Mouse (Mus musculus) kidney, postnatal 0 days (tissue): Measurements from ENCODE around the gene Psmd9. TPM values are rescaled to one million over a fixed set of nuclear protein-coding genes. Genes with fewer than 3 reads are reported as not detected.

ENCODE experiments used
- ATAC-seq: fragments of 200-750 bp; cut with Nextera tagmentation; replicated peaks from 2 replicates; pipeline ENCODE4 v1.8.0; 2017; ENCODE audit warnings: low read depth, moderate number of reproducible peaks, moderate TSS enrichment, moderate library complexity; ENCODE audit not compliant: low FRiP score
- DNase-seq: peaks from one replicate; pipeline ENCODE4 v3.0.0-alpha.2; 2016; ENCODE audit warnings: low spot score
- H3K27ac ChIP-seq: fragments of 300-500 bp; sonication (generic); 2 replicates; pipeline ENCODE4 v1.5.1; 2014; ENCODE audit warnings: mild to moderate bottlenecking
- H3K27me3 ChIP-seq: fragments of 300-500 bp; sonication (generic); 2 replicates; pipeline ENCODE4 v1.6.1; 2014; ENCODE audit warnings: low read length, mixed read lengths; ENCODE audit not compliant: insufficient read depth
- H3K36me3 ChIP-seq: fragments of 300-500 bp; sonication (generic); 2 replicates; pipeline ENCODE4 v1.6.1; 2014; ENCODE audit warnings: low read length, mixed read lengths; ENCODE audit not compliant: insufficient read depth
- H3K4me1 ChIP-seq: fragments of 300-500 bp; sonication (generic); replicated peaks from 2 replicates; pipeline ENCODE4 v1.6.1; 2014; ENCODE audit warnings: antibody characterized with exemption, low read length, mixed read lengths; ENCODE audit not compliant: insufficient read depth
- H3K4me2 ChIP-seq: fragments of 300-500 bp; sonication (generic); 2 replicates; pipeline ENCODE4 v1.6.1; 2014; ENCODE audit warnings: mild to moderate bottlenecking, low read length, moderate library complexity, mixed read lengths
- H3K4me3 ChIP-seq: fragments of 300-500 bp; sonication (generic); replicated peaks from 2 replicates; pipeline ENCODE4 v1.5.1; 2014; ENCODE audit warnings: low read depth, low read length
- H3K9ac ChIP-seq: fragments of 300-500 bp; sonication (generic); 2 replicates; pipeline ENCODE4 v1.6.1; 2014; ENCODE audit warnings: low read depth, low read length
- H3K9me3 ChIP-seq: fragments of 300-500 bp; sonication (generic); replicated peaks from 2 replicates; pipeline ENCODE4 v1.6.1; 2016; ENCODE audit warnings: low read length, inconsistent platforms, mixed read lengths
- CTCF ChIP-seq: IDR thresholded peaks from 2 replicates; pipeline ENCODE4 v1.5.1; 2016; ENCODE audit warnings: antibody characterized with exemption, low read depth, mild to moderate bottlenecking, moderate library complexity
- WGBS: fragments of 180-500 bp; shearing (Covaris S2); extraction: QIAGEN DNeasy Blood & Tissue Kit; methylation state at CpG from one replicate; pipeline ENCODE4 v1.1.7; 2014; 5-methylcytosine and 5-hydroxymethylcytosine counted together
- polyA plus RNA-seq: library from polyadenylated mRNA; unstranded; fragments of >200 nt; fragmentation: Nextera tagmentation; extraction: Ambion mirVana; gene quantifications from 2 replicates; pipeline ENCODE4 v1.2.1, GENCODE M21; 2015

The Psmd9 gene
- polyA plus RNA-seq, 1 experiment from 2014 or later: 77.4 TPM

DNA sequence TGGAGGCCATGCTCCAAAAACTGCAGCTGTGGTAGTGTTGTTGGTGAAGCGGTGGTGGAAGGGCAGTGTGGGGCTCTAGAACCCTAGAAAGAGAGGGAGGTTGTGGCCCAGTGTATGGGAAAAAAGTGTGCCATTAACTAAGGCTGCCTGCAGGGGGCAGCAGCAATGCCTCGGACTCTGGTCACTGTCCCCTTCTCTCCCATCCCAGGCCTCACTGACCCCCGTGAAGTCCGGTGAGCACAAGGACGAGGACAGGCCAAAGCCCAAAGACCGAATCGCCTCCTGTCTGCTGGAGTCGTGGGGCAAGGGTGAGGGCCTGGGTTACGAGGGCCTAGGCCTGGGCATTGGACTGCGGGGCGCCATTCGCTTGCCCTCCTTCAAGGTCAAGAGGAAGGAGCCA is 12.4 kb upstream of the Psmd9 start:
- DNase-seq (peak; percentile 18), ATAC-seq (no peak)
- H3K9me3 ChIP-seq: no peaks in the 10 kb centered on the region
- H3K4me2 ChIP-seq: no peak overlapping the region
- WGBS: 90% methylated on average over 12 of the region's 12 CpGs
- peak; percentile 64 for TF ChIP-seq CTCF
- H3K4me3 ChIP-seq: no peak overlapping the region
- H3K27me3 ChIP-seq: no peaks in the 10 kb centered on the region
- peaks cover 75% of the 10 kb centered on the region for H3K36me3 ChIP-seq
- no peak overlapping the region for H3K9ac ChIP-seq
- no peaks in the 10 kb centered on the region for H3K4me1 ChIP-seq
- no peak overlapping the region for H3K27ac ChIP-seq

DNA sequence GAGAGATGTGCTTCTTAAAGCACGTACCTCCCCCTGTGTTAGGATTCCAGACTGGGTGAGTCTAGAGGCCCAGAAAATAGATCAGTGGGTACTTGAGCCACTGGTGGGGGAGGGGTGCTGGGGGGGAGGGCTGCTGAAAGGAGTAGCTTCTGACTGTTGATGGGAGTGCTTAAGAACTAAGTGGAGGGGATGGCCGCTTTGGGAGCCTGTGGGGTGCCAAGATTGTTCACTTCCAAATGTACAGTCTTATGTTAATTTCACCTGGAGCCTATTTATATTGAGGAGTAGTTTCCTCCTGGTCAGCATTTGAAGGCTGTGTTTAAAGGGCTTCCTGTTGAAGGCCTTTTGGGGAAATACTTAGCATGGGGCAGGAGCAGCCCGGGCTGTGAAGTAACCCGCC is 11.2 kb upstream of the Psmd9 start:
- no peaks in the 10 kb centered on the region for H3K9me3 ChIP-seq
- WGBS: 92% methylated on average over 4 of the region's 4 CpGs
- H3K4me1 ChIP-seq: no peaks in the 10 kb centered on the region
- H3K4me2 ChIP-seq: no peak overlapping the region
- peaks cover 72% of the 10 kb centered on the region for H3K36me3 ChIP-seq
- H3K27ac ChIP-seq: no peak overlapping the region
- no peak for DNase-seq
- no peak for TF ChIP-seq CTCF
- ATAC-seq: no peak
- no peaks in the 10 kb centered on the region for H3K27me3 ChIP-seq
- no peak overlapping the region for H3K4me3 ChIP-seq
- H3K9ac ChIP-seq: no peak overlapping the region

DNA sequence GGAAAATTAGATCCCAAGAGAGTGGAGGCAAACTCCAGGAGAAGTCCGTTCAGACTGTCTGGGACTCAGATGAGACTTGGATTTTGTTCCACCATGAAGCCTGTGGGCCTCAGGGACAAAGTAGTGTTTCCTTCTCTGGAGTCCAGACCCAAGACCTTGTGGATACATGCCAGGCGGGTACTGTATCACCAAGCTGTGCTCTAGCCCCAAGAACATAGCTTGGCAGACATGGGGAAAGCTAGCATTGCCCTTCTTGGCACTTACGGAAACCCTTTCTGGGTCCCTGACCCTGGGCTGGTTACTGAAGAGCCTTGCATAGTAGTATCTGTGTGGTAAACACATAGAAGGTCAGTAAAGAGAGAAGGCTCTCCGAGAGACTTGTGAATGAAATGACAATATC is 9.8 kb upstream of the Psmd9 start:
- DNase-seq (no peak), ATAC-seq (no peak)
- H3K27me3 ChIP-seq: no peaks in the 10 kb centered on the region
- H3K4me2 ChIP-seq: no peak overlapping the region
- no peaks in the 10 kb centered on the region for H3K4me1 ChIP-seq
- H3K27ac ChIP-seq: no peak overlapping the region
- peaks cover 73% of the 10 kb centered on the region for H3K36me3 ChIP-seq
- no peak overlapping the region for H3K9ac ChIP-seq
- H3K9me3 ChIP-seq: no peaks in the 10 kb centered on the region
- 93% methylated on average over 4 of the region's 4 CpGs for WGBS
- no peak for TF ChIP-seq CTCF
- H3K4me3 ChIP-seq: no peak overlapping the region

DNA sequence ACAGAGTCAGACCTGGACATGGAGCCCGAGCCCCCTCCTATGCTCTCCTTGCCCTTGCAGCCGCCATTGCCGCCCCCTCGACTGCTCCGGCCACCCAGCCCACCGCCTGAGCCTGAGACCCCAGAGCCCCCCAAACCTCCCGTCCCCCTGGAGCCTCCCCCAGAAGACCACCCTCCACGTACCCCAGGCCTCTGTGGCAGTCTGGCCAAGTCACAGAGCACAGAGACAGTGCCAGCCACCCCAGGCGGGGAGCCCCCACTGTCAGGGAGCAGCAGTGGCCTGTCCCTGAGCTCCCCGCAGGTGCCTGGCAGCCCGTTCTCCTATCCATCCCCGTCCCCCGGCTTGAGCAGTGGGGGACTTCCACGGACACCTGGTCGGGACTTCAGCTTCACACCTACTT is 9.3 kb upstream of the Psmd9 start:
- no peaks in the 10 kb centered on the region for H3K9me3 ChIP-seq
- no peak overlapping the region for H3K4me3 ChIP-seq
- 91% methylated on average over 14 of the region's 15 CpGs for WGBS
- no peak overlapping the region for H3K27ac ChIP-seq
- no peak overlapping the region for H3K4me2 ChIP-seq
- ATAC-seq (no peak), DNase-seq (no peak)
- no peaks in the 10 kb centered on the region for H3K27me3 ChIP-seq
- H3K36me3 ChIP-seq: peaks cover 75% of the 10 kb centered on the region
- TF ChIP-seq CTCF: no peak
- no peak overlapping the region for H3K9ac ChIP-seq
- H3K4me1 ChIP-seq: no peaks in the 10 kb centered on the region

DNA sequence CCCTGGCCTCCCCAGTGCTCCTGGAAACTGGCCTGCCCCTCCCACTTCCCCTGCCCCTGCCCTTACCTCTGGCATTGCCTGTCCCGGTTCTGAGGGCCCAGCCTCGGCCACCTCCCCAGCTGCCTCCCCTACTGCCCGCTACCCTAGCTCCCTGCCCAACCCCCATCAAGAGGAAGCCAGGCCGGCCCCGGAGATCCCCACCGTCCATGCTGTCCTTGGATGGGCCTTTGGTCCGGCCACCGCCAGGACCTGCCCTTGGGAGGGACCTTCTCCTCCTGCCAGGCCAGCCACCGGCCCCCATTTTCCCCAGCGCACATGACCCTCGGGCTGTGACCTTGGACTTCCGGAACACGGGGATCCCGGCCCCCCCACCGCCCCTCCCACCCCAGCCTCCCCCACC is 8.9 kb upstream of the Psmd9 start:
- no peak overlapping the region for H3K4me2 ChIP-seq
- no peaks in the 10 kb centered on the region for H3K27me3 ChIP-seq
- H3K9me3 ChIP-seq: no peaks in the 10 kb centered on the region
- no peak for ATAC-seq
- 82% methylated on average over 15 of the region's 15 CpGs for WGBS
- peaks cover 75% of the 10 kb centered on the region for H3K36me3 ChIP-seq
- no peak for DNase-seq
- H3K4me3 ChIP-seq: no peak overlapping the region
- no peaks in the 10 kb centered on the region for H3K4me1 ChIP-seq
- TF ChIP-seq CTCF: no peak
- H3K9ac ChIP-seq: no peak overlapping the region
- H3K27ac ChIP-seq: no peak overlapping the region

DNA sequence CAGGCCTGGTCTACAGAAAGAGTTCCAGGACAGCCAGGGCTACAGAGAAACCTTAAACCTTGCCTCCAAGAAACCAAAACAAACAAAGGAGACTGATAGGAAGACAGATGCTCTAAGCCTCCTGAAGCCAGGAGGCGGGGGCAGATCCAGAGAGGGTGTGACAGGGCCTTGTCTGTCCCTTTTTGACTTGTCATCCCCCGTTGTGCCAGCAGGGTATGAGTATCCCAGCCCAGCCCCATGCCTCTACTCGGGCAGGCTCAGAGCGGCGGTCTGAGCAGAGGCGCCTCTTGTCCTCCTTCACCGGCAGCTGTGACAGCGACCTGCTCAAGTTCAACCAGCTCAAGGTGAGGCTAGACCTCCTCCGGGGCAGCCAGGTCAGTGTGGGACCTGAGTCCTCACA is 6.3 kb upstream of the Psmd9 start:
- Histone ChIP-seq H3K36me3 (peaks cover 81% of the 10 kb centered on the region), H3K4me1 (no peaks in the 10 kb centered on the region), H3K9ac (no peak overlapping the region), H3K9me3 (no peaks in the 10 kb centered on the region), H3K4me2 (no peak overlapping the region), H3K27me3 (no peaks in the 10 kb centered on the region), H3K27ac (no peak overlapping the region), H3K4me3 (no peak overlapping the region)
- no peak for TF ChIP-seq CTCF
- ATAC-seq (no peak; the same call in 1 of the 2 replicates), DNase-seq (peak; percentile 51)
- WGBS: 69% methylated on average over 9 of the region's 9 CpGs

DNA sequence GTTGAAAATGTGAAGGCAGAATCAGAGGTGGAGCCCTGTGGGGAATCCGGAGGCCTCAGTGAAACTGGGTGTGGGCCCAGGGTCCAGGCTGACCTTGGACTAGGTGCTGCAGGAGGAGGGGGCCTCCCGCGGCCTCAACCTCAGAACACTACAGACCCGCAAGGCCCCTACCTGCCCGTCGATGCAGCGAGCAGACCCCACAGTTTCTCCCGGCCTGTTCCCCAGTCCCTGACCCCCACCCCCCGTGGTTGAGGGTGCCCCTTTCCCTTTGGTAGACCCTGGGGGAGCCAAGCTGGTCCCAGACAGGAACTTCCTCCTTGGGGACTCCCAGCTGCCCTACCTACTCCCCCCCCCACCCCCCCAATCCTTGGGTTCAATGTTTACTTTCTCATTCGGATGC is 2.8 kb upstream of the Psmd9 start:
- Histone ChIP-seq H3K36me3 (peaks cover 47% of the 10 kb centered on the region), H3K4me1 (peaks cover 7% of the 10 kb centered on the region; the same call in 1 of the 2 replicates), H3K27me3 (no peaks in the 10 kb centered on the region), H3K9ac (no peak overlapping the region), H3K4me2 (no peak overlapping the region), H3K9me3 (no peaks in the 10 kb centered on the region), H3K27ac (no peak overlapping the region), H3K4me3 (no peak overlapping the region)
- DNase-seq: no peak
- WGBS: 83% methylated on average over 10 of the region's 10 CpGs
- TF ChIP-seq CTCF: no peak
- no peak for ATAC-seq
